Mouse (Mus musculus) liver, postnatal 0 days (tissue): Measurements from ENCODE around the gene Dppa4.

Experiments
- CTCF ChIP-seq: sonication (generic); IDR thresholded peaks from 2 replicates; pipeline ENCODE4 v1.5.1; 2016; ENCODE audit warnings: antibody characterized with exemption, low read depth
- EP300 ChIP-seq: IDR thresholded peaks from 2 replicates; pipeline ENCODE4 v1.6.1; 2016; ENCODE audit warnings: antibody characterized with exemption, low read depth, mild to moderate bottlenecking

GRCm38 (mm10) chr16:48259519-48259918 lies 24.0 kb upstream of the Dppa4 start:
- TF ChIP-seq CTCF (no peak), EP300 (no peak)
